Mouse (Mus musculus): ENCODE measurements around the gene Crisp2.

Crisp2 gene

DNA sequence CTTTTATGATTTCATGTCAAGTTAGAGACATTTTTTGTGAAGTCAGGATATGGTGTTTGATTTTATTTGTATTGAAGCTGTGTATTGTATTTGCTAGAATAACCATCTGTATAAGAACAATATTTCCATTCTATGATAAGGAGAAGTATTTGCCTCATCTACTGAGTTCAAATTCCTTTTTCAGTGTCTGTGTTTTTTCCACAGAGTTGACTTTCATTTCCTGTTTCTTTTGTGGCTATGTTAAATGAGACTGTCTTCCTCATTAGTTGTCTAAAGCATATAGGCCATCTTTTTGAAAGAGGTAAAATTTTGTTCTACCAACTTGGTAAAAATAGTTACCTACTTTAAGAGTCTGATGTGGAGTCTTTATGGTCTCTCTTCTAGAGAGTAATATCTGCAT lies 90.5 kb downstream of the Crisp2 start:
- DNase-seq (ENCODE audit: extremely low spot score, low spot score): no peak

All from neural tube, embryonic 10.5 days (tissue).